Comparison of ENCODE assay signal across 17 mouse cellular contexts in genomic region chr1:65050952-65051351, GRCm38 (mm10). TPM values are rescaled to one million over a fixed set of nuclear protein-coding genes. Genes with fewer than 3 reads are reported as not detected.
"Had no signal": no experiment of that assay in that cellular context is flagged by ENCODE, and none has a peak within 500 bp of the region (broad histone marks: within the 10 kb centered on the region; RNA-seq: fewer than 3 reads in every experiment).

Gene Cryge (minus strand): TSS chr1:65051149.

RNA-seq across cellular contexts. Expression of gene Cryge, which starts in this region (rescaled TPM):
- total RNA-seq: megakaryocyte, adult 5-6 weeks; megakaryocyte-erythroid progenitor cell, adult 5-6 weeks had no signal
- polyA plus RNA-seq: liver, embryonic 16.5 days; lung, embryonic 14.5 days; lung, embryonic 16.5 days; midbrain, embryonic 12.5 days; midbrain, embryonic 14.5 days; midbrain, embryonic 16.5 days; myocyte; neural tube, embryonic 11.5 days; neural tube, embryonic 13.5 days; neural tube, embryonic 15.5 days; small intestine, adult 2 months; stomach, embryonic 14.5 days; stomach, embryonic 16.5 days; thymus, adult 2 months; urinary bladder, adult 2 months had no signal
